Mouse (Mus musculus) inflammation-experienced regulatory T-cells, adult 6 months (primary cell): Measurements from ENCODE around the gene Isca1. TPM values are rescaled to one million over a fixed set of nuclear protein-coding genes. Genes with fewer than 3 reads are reported as not detected.
"Not testable (repeated sequence)": the region's sequence is repeated elsewhere in the genome, so short reads cannot be mapped to it uniquely, and the experiment has no call there.

Source experiments
- ATAC-seq: one replicate; pipeline ENCODE4 v1.8.0; 2017
- polyA plus RNA-seq, 3 experiments: library from polyadenylated mRNA; unstranded; fragments of 100-300 nt; shearing (Covaris generic); gene quantifications; one replicate each; pipeline ENCODE4 v1.2.1; 2017

Gene Isca1
- polyA plus RNA-seq, 3 experiments from 2014 or later, result 50.8 to 59.8 (median 57.7) TPM

- no peak for ATAC-seq
Observed at GRCm38 (mm10) chr13:59746164-59746563, 23.4 kb downstream of the Isca1 start.

- no peak for ATAC-seq
Observed at GRCm38 (mm10) chr13:59745462-59745861, 24.1 kb downstream of the Isca1 start.

GRCm38 (mm10) chr13:59741697-59742096 lies 27.9 kb downstream of the Isca1 start:
- ATAC-seq, result no peak

DNA sequence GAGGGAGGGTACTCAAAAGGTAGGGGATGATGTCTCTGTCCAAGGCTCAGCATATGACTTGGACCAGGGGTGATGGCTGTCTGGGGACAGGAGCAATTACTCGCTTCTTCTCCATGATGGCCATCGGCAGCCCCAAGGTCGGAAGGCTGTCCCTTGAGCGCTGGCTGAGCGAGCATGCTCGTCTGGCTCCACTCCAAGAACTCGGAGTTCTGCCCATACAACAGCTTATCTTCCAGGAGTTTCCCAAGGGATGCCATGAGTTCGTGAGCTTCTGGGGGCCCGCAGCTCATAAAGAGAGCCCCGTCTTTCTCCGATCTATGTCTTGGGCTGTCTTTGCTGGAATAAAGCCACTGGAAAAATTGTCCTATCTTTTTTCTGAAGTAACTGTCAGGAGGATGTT lies 28.5 kb downstream of the Isca1 start:
- ATAC-seq, result no peak

- ATAC-seq, result no peak
Observed at GRCm38 (mm10) chr13:59739397-59739796, 30.2 kb downstream of the Isca1 start.

DNA sequence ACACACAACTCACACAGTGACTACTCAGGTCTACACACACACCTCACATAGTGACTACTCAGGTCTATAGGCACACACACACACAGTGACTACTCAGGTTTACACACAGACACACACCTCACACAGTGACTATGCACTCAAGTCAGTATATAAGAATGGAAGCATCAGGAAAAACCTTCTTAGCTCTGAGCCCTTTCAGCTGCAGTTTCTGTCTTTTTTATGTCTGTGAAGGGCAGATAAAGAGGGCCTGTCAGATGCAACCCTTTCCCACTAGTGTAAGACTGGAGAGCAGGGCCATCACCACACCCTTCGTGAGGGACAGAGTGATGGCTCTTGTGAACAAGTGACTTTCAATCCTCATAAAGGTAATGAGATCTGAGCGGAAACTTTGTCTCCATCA lies 31.2 kb downstream of the Isca1 start:
- ATAC-seq, result no peak

DNA sequence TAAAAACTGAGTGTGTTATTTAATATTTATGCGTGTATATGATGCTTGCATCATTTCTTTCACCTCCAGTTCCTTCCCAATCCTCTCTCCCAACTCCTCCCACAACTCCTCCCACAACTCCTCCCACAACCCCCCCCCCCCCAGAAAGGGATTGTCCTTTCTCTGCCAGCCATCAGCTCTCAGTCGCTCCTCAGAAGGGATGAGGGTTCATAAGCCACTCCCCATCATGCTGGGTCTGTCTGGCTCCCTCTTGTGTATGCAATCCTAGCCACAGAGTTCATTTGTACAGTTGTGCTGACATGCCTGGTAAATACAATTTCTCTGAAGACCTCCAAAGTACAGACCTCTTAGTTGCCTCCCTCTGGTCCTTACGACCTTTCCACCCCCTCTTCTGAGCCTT lies 34.4 kb downstream of the Isca1 start:
- no peak for ATAC-seq

DNA sequence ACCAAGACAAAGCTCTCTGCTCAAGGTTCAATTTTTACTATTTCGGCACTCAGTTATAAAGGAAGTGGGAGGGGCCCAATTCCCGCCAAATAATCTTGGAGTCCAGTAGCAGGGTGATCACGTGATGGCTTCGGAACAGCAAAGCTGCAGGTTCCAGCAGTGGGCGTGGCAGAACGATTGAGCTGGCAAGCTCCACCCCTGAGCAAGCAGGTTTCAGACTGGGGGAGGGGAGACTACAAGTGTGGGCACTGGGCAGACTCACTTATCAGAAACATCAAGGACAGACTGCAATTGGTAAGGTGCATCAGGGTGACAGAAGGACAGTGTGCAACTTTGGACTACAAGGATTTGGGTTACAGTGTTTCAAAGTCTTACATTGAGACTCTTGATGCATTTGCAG lies 35.3 kb downstream of the Isca1 start:
- not testable (repeated sequence) for ATAC-seq

GRCm38 (mm10) chr13:59733936-59734335 lies 35.7 kb downstream of the Isca1 start:
- no peak for ATAC-seq

GRCm38 (mm10) chr13:59731652-59732051 lies 38.0 kb downstream of the Isca1 start, which contains the start of gene Spata31d1d:
Gene Spata31d1d (minus strand): TSS chr13:59731752.
- no peak for ATAC-seq

GRCm38 (mm10) chr13:59728378-59729093 lies 41.1 kb downstream of the Isca1 start:
- ATAC-seq, result peak; percentile 88

DNA sequence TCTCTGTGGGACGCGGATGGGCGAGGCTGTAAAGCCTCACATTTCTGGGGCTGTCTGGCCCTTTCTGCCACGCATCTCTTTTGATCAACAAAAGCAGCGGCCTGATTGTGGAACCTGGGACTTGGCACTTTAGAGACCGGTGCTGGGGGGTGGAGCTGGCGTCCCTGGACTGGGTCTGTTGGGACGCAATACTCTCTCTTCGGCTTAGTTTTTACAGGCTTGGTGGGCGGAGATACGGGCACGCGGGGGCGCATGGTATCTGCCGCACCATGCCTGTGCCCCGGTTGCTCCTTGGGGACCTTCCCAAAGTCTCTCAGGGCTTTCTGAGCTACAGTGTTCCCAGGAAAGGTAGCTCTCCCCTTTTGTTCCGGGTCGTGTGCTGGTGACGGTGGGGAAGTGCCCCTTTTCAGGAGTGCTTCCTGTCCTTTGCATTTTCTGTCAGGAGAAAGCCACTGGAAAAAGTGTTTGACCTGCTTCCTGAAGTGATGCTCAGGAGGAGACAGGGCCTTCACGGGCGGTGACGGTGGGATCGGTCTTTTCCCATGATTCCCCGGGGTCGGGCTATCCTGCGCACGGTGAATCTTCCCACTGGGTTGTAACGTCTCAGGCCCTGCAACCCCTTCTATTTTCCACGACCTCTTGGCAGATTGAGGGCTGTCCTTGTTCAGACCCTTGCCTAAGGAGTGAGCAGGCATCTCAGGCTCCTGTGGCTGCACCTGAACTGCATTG lies 43.3 kb downstream of the Isca1 start:
- ATAC-seq, result no peak

DNA sequence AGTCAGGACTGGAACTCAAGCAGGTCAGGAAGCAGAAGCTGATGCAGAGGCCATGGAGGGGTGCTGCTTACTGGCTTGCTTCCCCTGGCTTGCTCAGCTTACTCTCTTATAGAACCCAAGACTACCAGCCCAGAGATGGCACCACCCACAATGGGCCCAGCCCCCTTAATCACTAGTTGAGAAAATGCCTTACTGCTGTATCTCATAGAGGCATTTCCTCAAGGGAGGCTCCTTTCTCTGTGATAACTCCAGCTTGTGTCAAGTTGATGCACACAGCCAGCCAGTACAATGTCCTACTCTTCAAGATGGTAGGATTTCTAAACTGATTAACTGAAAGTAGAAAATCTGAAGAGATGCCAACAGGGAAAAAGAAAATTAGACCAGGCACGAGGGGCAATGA lies 47.5 kb downstream of the Isca1 start:
- ATAC-seq, result not testable (repeated sequence)

DNA sequence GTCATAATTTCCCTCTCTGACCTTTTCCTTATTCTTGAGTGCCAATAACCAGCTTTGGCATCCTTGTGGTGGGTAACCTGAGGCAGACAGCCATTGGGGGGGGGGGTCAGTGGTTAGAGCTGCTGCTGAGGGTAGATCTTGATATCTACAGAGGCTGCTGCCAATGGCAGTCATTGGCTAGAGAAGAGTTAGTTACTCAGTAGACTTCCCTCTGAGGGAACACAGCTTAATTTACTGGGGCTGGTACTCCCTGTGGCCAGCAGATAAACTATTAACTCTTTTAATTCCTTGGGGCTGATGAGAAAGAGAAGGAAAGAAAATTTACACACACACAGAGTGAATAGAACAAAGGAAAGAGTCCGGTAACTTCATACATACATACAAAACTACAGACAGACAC lies 50.1 kb downstream of the Isca1 start:
- no peak for ATAC-seq

GRCm38 (mm10) chr13:59718857-59719440 lies 50.7 kb downstream of the Isca1 start:
- peak; percentile 41 for ATAC-seq

DNA sequence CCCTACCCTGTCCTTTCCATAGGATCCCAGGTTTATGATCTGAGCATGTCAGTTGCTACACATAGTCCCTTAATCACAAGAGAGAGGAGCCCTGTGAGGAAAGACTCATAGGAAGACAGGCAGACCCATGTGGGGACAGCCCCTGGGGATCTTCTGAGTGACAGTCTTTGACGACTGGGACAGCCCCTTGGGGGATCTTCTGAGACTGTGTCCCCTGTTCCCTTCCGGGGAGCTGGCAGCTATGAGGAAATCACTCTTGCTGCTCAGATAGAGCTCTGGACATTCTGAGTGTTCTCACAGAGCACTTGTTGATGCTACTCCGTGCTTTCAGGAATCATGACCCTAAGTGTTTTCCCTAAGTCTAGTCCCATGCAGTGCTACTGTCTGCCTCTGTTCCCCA lies 55.9 kb downstream of the Isca1 start:
- peak; percentile 100 for ATAC-seq

- ATAC-seq, result not testable (repeated sequence)
Observed at GRCm38 (mm10) chr13:59711984-59712383, 57.6 kb downstream of the Isca1 start, which contains the start of gene Spata31d1b. Gene Spata31d1b (plus strand): TSS chr13:59712284.

GRCm38 (mm10) chr13:59710230-59710629 lies 59.4 kb downstream of the Isca1 start, which contains the start of gene Spata31d1a:
Gene Spata31d1a (minus strand): TSS chr13:59710330.
- no peak for ATAC-seq

Other genes starting within 250 kb of the Isca1 start
- gene Agtpbp1, start 184.6 kb downstream of the Isca1 start, polyA plus RNA-seq, result 10 to 100 TPM; 18.0 to 23.2 (median 18.3) TPM
- 10 to 100 TPM; 93.0 to 99.2 (median 98.7) TPM for gene Naa35, start 184.6 kb downstream of the Isca1 start, polyA plus RNA-seq
- 10 to 100 TPM; 40.8 to 58.9 (median 47.8) TPM for gene Golm1, start 94.0 kb downstream of the Isca1 start, polyA plus RNA-seq
- not detected for gene 4921517D22Rik, start 75.7 kb downstream of the Isca1 start, polyA plus RNA-seq
- not detected for gene Spata31d1a, start 59.5 kb downstream of the Isca1 start, polyA plus RNA-seq
- not detected for gene Spata31d1b, start 57.5 kb downstream of the Isca1 start, polyA plus RNA-seq
- not detected for gene Spata31d1d, start 38.1 kb downstream of the Isca1 start, polyA plus RNA-seq
- gene 1700014D04Rik, start 23.1 kb downstream of the Isca1 start, polyA plus RNA-seq, result not detected
- not detected for gene Gm49354, start 12.4 kb upstream of the Isca1 start, polyA plus RNA-seq
- 10 to 100 TPM; 67.6 to 73.9 (median 72.7) TPM for gene Tut7, start 53.3 kb upstream of the Isca1 start, polyA plus RNA-seq